47 mouse cellular contexts compared by ENCODE assay signal in genomic region chr11:46683723-46684122, GRCm38 (mm10). TPM values are rescaled to one million over a fixed set of nuclear protein-coding genes. Genes with fewer than 3 reads are reported as not detected.
"Had no signal": no experiment of that assay in that cellular context is flagged by ENCODE, and none has a peak within 500 bp of the region (broad histone marks: within the 10 kb centered on the region; RNA-seq: fewer than 3 reads in every experiment).

No protein-coding gene starts in this region.

- H3K27ac ChIP-seq: limb, embryonic 10.5 days; limb, embryonic 12.5 days; limb, embryonic 13.5 days; limb, embryonic 15.5 days; liver, embryonic 12.5 days; liver, embryonic 13.5 days; liver, embryonic 14.5 days; liver, embryonic 15.5 days; lung, embryonic 15.5 days; macrophage; midbrain, embryonic 10.5 days; midbrain, embryonic 12.5 days; midbrain, embryonic 13.5 days; midbrain, embryonic 15.5 days; neural tube, embryonic 12.5 days; neural tube, embryonic 13.5 days had no signal

- H3K9me3 ChIP-seq: limb, embryonic 10.5 days; limb, embryonic 12.5 days; limb, embryonic 13.5 days; limb, embryonic 15.5 days; liver, embryonic 12.5 days; liver, embryonic 13.5 days; liver, embryonic 15.5 days; lung, embryonic 15.5 days; megakaryocyte, embryonic 14.5 days; midbrain, embryonic 10.5 days; midbrain, embryonic 12.5 days; midbrain, embryonic 13.5 days; midbrain, embryonic 15.5 days; neural tube, embryonic 12.5 days; neural tube, embryonic 13.5 days had no signal

- DNase-seq: left cerebral cortex, postnatal 4 days; liver; liver, embryonic 13.5 days; liver, postnatal 0 days; lung, adult 18-20 months; lung, adult 2 months; lung, postnatal 10 days; lung, postnatal 14 days; lung, postnatal 4 days; midbrain, embryonic 14.5 days had no signal

- H3K4me3 ChIP-seq: limb, embryonic 10.5 days; limb, embryonic 12.5 days; limb, embryonic 13.5 days; limb, embryonic 15.5 days; liver, embryonic 12.5 days; liver, embryonic 13.5 days; liver, embryonic 15.5 days; lung, embryonic 15.5 days; megakaryocyte, embryonic 14.5 days; midbrain, embryonic 10.5 days; midbrain, embryonic 12.5 days; midbrain, embryonic 13.5 days; midbrain, embryonic 15.5 days; myocyte; neural tube, embryonic 12.5 days; neural tube, embryonic 13.5 days had no signal

- H3K36me3 ChIP-seq: limb, embryonic 10.5 days; limb, embryonic 12.5 days; limb, embryonic 13.5 days; limb, embryonic 15.5 days; liver, embryonic 12.5 days; liver, embryonic 13.5 days; liver, embryonic 15.5 days; lung, embryonic 15.5 days; midbrain, embryonic 10.5 days; midbrain, embryonic 12.5 days; midbrain, embryonic 13.5 days; midbrain, embryonic 15.5 days; neural tube, embryonic 12.5 days; neural tube, embryonic 13.5 days had no signal

- H3K9ac ChIP-seq: limb, embryonic 12.5 days; limb, embryonic 13.5 days; limb, embryonic 15.5 days; liver, embryonic 12.5 days; liver, embryonic 13.5 days; liver, embryonic 14.5 days; liver, embryonic 15.5 days; liver, postnatal 0 days; lung, embryonic 14.5 days; lung, embryonic 15.5 days; midbrain, embryonic 12.5 days; midbrain, embryonic 13.5 days; midbrain, embryonic 15.5 days; neural tube, embryonic 12.5 days; neural tube, embryonic 13.5 days had no signal

- H3K4me2 ChIP-seq: limb, embryonic 12.5 days; limb, embryonic 13.5 days; limb, embryonic 15.5 days; liver, embryonic 11.5 days; liver, embryonic 12.5 days; liver, embryonic 13.5 days; liver, embryonic 15.5 days; lung, embryonic 14.5 days; lung, embryonic 15.5 days; midbrain, embryonic 11.5 days; midbrain, embryonic 12.5 days; midbrain, embryonic 13.5 days; midbrain, embryonic 15.5 days; neural tube, embryonic 12.5 days; neural tube, embryonic 13.5 days had no signal

- H3K4me1 ChIP-seq: limb, embryonic 12.5 days; limb, embryonic 13.5 days; limb, embryonic 15.5 days; liver, embryonic 12.5 days; liver, embryonic 13.5 days; liver, embryonic 15.5 days; lung, embryonic 15.5 days; megakaryocyte, embryonic 14.5 days; midbrain, embryonic 10.5 days; midbrain, embryonic 12.5 days; midbrain, embryonic 13.5 days; midbrain, embryonic 15.5 days; neural tube, embryonic 12.5 days; neural tube, embryonic 13.5 days had no signal

- H3K27me3 ChIP-seq: limb, embryonic 12.5 days; limb, embryonic 13.5 days; limb, embryonic 15.5 days; liver, embryonic 12.5 days; liver, embryonic 13.5 days; liver, embryonic 15.5 days; lung, embryonic 15.5 days; midbrain, embryonic 12.5 days; midbrain, embryonic 13.5 days; midbrain, embryonic 15.5 days; neural tube, embryonic 12.5 days; neural tube, embryonic 13.5 days had no signal

RNA-seq across cellular contexts. Expression of gene Timd2, which starts 23.1 kb away (rescaled TPM):
- total RNA-seq: left cerebral cortex, postnatal 10 days; left cerebral cortex, postnatal 14 days; left cerebral cortex, postnatal 25 days; left cerebral cortex, postnatal 36 days; megakaryocyte progenitor cell, adult 5-6 weeks; megakaryocyte, adult 5-6 weeks; megakaryocyte-erythroid progenitor cell, adult 5-6 weeks; midbrain, postnatal 0 days had no signal
- polyA plus RNA-seq: limb, embryonic 10.5 days; limb, embryonic 12.5 days; limb, embryonic 13.5 days; lung, adult 2 months; lung, embryonic 14.5 days; lung, embryonic 15.5 days; lung, embryonic 16.5 days; macrophage; midbrain, embryonic 12.5 days; midbrain, embryonic 16.5 days; midbrain, postnatal 0 days; myocyte; neural tube, embryonic 11.5 days; neural tube, embryonic 12.5 days had no signal

RNA-seq across cellular contexts. Expression of gene Havcr1, which starts 51.2 kb away (rescaled TPM):
- total RNA-seq: left cerebral cortex, postnatal 10 days; left cerebral cortex, postnatal 14 days; left cerebral cortex, postnatal 25 days; left cerebral cortex, postnatal 36 days; left cerebral cortex, postnatal 4 days; megakaryocyte-erythroid progenitor cell, adult 5-6 weeks; midbrain, postnatal 0 days had no signal
- polyA plus RNA-seq: limb, embryonic 10.5 days; limb, embryonic 11.5 days; limb, embryonic 12.5 days; liver, embryonic 12.5 days; liver, embryonic 13.5 days; liver, embryonic 14.5 days; liver, embryonic 15.5 days; liver, postnatal 0 days; midbrain, embryonic 11.5 days; midbrain, embryonic 12.5 days; midbrain, embryonic 13.5 days; midbrain, embryonic 14.5 days; midbrain, embryonic 15.5 days; midbrain, embryonic 16.5 days; midbrain, postnatal 0 days; myocyte; neural tube, embryonic 11.5 days; neural tube, embryonic 12.5 days; neural tube, embryonic 13.5 days had no signal

RNA-seq across cellular contexts. Expression of gene Dppa1, which starts 54.7 kb away (rescaled TPM):
- total RNA-seq: left cerebral cortex, postnatal 10 days; left cerebral cortex, postnatal 14 days; left cerebral cortex, postnatal 25 days; left cerebral cortex, postnatal 36 days; left cerebral cortex, postnatal 4 days; liver, adult 2 months; megakaryocyte progenitor cell, adult 5-6 weeks; megakaryocyte, adult 5-6 weeks; megakaryocyte-erythroid progenitor cell, adult 5-6 weeks; midbrain, postnatal 0 days; monocyte, adult 5-6 weeks had no signal
- polyA plus RNA-seq: limb, embryonic 10.5 days; limb, embryonic 11.5 days; limb, embryonic 12.5 days; limb, embryonic 14.5 days; limb, embryonic 15.5 days; liver, adult 2 months; liver, embryonic 11.5 days; liver, embryonic 12.5 days; liver, embryonic 13.5 days; liver, embryonic 14.5 days; liver, embryonic 15.5 days; liver, embryonic 16.5 days; liver, postnatal 0 days; lung, adult 2 months; lung, embryonic 14.5 days; lung, embryonic 15.5 days; lung, embryonic 16.5 days; lung, postnatal 0 days; macrophage; midbrain, embryonic 10.5 days; midbrain, embryonic 11.5 days; midbrain, embryonic 12.5 days; midbrain, embryonic 13.5 days; midbrain, embryonic 14.5 days; midbrain, embryonic 15.5 days; midbrain, embryonic 16.5 days; midbrain, postnatal 0 days; myocyte; neural tube, embryonic 11.5 days; neural tube, embryonic 12.5 days; neural tube, embryonic 13.5 days had no signal
